Mouse (Mus musculus) central nervous system, embryonic 18 days (tissue): Measurements from ENCODE around the gene Dpysl5. TPM values are rescaled to one million over a fixed set of nuclear protein-coding genes. Genes with fewer than 3 reads are reported as not detected.

Experiments
- polyA plus RNA-seq: library from polyadenylated mRNA; depleted of rRNA; stranded (reverse); fragments of >200 nt; gene quantifications from 2 replicates; pipeline ENCODE4 v1.2.3, GENCODE M21; 2012; rRNA removed

Dpysl5 gene
- polyA plus RNA-seq, result 388 and 454 TPM in 2 replicates

DNA sequence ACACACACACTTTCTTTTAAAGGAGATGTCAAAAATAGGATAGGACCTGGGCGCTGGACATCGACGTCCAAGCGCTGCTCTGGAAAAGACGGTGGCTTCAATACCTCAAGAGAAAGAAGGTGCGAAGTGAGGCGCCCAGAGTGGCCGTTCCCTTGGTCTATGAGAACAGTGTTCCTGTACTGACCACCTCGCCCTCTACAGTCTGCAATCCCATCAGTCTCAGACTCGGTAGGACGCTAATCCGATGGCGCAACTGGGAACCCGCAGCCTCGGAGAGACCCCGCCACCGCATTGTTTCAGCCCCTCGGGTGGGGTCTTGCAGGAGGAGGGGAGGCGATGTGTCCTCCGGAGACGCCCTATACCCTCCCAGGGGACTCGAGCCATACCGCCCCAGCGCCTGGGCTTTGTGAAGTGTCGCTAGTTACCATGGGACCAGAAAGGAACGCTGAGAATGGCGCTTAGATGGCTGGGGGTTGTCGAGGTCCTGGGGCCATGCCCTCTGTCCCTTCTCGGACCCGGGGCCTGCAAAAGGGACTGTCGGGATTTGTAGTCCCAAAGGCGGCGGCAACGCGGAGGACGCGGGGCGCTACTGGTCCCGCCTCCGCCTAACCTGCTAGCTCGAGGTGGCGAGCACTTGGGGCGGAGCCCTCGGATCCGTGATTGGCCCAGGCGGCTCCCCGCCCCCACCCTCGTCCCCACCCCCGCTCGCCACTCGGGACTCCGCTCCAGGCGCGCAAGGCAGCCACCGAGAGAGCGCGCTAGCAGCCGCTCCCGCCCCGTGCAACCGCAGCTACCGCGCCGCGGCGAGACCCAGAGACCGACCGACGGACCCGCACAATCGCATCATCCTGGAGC is at the start of gene Dpysl5:
TSS of gene Dpysl5 (plus strand) at position 418 of the 855 bp plus-strand sequence.

DNA sequence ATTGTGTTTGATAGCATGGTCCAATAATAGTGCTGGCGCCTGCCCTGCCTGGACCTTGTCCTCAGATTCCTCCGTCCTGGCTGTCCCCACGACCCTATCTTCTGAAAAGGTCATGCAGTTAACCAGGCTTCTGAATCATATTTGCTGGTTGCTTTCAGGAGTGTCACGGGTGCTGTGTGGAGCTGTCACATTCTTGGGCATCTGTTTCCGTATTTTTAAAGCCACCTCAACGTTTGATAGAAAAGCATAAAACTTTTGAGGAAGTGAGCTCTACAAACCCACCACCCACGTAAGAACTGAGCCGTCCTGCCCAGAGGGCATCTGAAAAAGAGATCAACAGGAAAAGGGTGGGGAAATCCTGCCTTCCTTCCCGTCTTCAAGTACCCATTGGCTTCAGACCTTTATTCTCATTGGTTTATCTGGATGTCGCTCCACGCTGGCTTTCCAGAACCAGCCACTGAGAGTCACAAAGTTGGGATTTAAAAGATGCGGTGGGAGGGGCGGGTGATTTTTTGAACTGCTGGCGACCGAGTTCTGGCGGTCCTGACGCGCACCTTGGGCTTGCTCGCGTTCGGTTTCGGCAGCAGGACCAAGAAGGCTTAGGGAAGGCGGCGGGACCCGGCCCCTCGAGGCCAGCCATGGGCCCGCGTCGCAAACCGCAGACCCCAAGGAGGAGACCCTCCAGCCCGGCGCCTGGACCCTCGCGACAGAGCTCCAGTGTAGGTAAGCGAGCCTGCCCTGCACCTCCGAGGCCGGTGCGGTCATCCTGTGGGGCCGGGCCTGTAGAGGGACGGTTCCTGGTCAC is 44.8 kb upstream of the Dpysl5 start, which contains the start of gene Cenpa:
TSS of gene Cenpa (plus strand) at position 387 of the 805 bp plus-strand sequence.

DNA sequence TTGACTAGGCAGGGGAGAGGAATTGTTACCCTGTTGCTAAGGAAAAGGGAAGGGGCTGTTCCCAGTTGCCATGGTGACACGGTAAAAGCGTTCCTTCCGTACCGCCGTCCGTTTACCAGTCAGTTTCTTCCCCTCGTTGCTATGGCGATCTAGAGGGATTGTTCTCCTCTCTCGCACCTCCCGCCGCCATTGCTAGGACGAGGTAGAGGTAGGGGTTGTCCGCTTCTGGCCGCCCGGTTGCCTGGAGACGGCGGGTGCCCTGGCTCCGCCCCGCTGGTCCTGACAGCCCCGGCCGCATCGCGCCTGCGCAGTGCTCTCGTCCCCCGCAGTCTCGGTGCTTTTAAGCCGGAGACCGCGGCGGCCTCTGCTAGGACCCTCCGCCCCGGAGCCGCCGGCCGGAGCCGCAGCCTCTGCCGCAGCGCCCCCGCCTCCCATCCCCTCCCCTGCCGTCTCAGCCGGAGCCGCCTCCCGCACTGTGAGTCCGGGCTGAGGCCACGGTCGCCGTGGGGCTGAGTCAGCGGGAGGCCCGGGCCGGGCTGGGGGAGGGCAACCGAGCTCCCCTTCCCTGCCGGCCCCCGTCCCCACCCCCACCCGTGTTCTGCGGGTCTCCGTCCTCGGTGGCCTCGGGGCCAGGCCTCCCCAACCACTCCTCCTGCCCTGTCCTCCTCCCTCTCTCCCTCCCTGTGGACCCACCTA is 103.2 kb downstream of the Dpysl5 start, which contains the start of gene Mapre3:
TSS of gene Mapre3 (plus strand) at position 218 of the 696 bp plus-strand sequence.

Other genes starting within 250 kb of the Dpysl5 start
- gene Otof, start 249.6 kb upstream of the Dpysl5 start, polyA plus RNA-seq, result 13.7 and 15.2 TPM in 2 replicates
- gene 1700001C02Rik, start 245.5 kb upstream of the Dpysl5 start, polyA plus RNA-seq, result 0.67 and 0.70 TPM in 2 replicates
- gene Cib4, start 165.7 kb upstream of the Dpysl5 start, polyA plus RNA-seq, result not detected in 2 replicates
- 9.4 and 10.4 TPM in 2 replicates for gene Kcnk3, start 123.4 kb upstream of the Dpysl5 start, polyA plus RNA-seq
- gene Slc35f6, start 63.6 kb upstream of the Dpysl5 start, polyA plus RNA-seq, result 34.9 and 38.2 TPM in 2 replicates
- 28.2 and 31.9 TPM in 2 replicates for gene Cenpa, start 44.8 kb upstream of the Dpysl5 start, polyA plus RNA-seq
- 186 TPM in 2 replicates for gene Mapre3, start 103.1 kb downstream of the Dpysl5 start, polyA plus RNA-seq
- gene Tmem214, start 156.4 kb downstream of the Dpysl5 start, polyA plus RNA-seq, result 70.2 and 73.8 TPM in 2 replicates
- gene Agbl5, start 177.1 kb downstream of the Dpysl5 start, polyA plus RNA-seq, result 49.5 and 56.4 TPM in 2 replicates
- gene Ost4, start 196.2 kb downstream of the Dpysl5 start, polyA plus RNA-seq, result 211 and 228 TPM in 2 replicates
- gene Emilin1, start 201.8 kb downstream of the Dpysl5 start, polyA plus RNA-seq, result 8.0 and 17.2 TPM in 2 replicates
- 9.1 and 11.0 TPM in 2 replicates for gene Khk, start 209.9 kb downstream of the Dpysl5 start, polyA plus RNA-seq
- 59.3 and 70.9 TPM in 2 replicates for gene Cgref1, start 234.0 kb downstream of the Dpysl5 start, polyA plus RNA-seq
- gene Preb, start 248.8 kb downstream of the Dpysl5 start, polyA plus RNA-seq, result 156 and 160 TPM in 2 replicates